Mouse (Mus musculus): ENCODE results near the gene Fem1a. TPM values are rescaled to one million over a fixed set of nuclear protein-coding genes. Genes with fewer than 3 reads are reported as not detected.
A peak's percentile ranks its signal among the peaks of the same experiment; 100 is the strongest.

Gene Fem1a
- 21.3 and 22.9 TPM in 2 replicates for polyA plus RNA-seq (2012; rRNA removed)

GRCm38 (mm10) chr17:56256239-56256881, at the start of gene Fem1a:
TSS of gene Fem1a (plus strand) at chr17:56256810.
- no peaks in the 10 kb centered on the region for H3K27me3 ChIP-seq (ENCODE audit: control insufficient read depth, insufficient read depth, low read length)
- peak within 1 kb of the TSS; percentile 66 for H3K4me3 ChIP-seq (ENCODE audit: low read depth, low read length)
- peaks cover 17% of the 10 kb centered on the region for H3K4me1 ChIP-seq (ENCODE audit: control insufficient read depth, insufficient read depth, insufficient read length, low read length)
- 1% methylated on average over 28 of the region's 28 CpGs for WGBS
- H3K36me3 ChIP-seq (ENCODE audit: control insufficient read depth, insufficient read depth, low read length) = peaks cover 26% of the 10 kb centered on the region
- peak; percentile 53; the same call in 1 of the 2 replicates for TF ChIP-seq POLR2A (IDR thresholded peaks at IDR 0.05; ENCODE audit: low read depth, low read length)
- no peak for TF ChIP-seq CTCF (IDR thresholded peaks at IDR 0.05; ENCODE audit: extremely low read depth, insufficient read length, insufficient replicate concordance, low read depth, low read length)
- peak within 1 kb of the TSS; percentile 93 for H3K27ac ChIP-seq (ENCODE audit: insufficient read depth, low read depth, low read length)

- peaks cover 63% of the 10 kb centered on the region for H3K36me3 ChIP-seq (ENCODE audit: control insufficient read depth, insufficient read depth, low read length)
- H3K27ac ChIP-seq (ENCODE audit: insufficient read depth, low read depth, low read length) = no peak overlapping the region; the same call in 1 of the 2 replicates
Measured at GRCm38 (mm10) chr17:56206986-56207674, 49.5 kb upstream of the Fem1a start.

GRCm38 (mm10) chr17:56207963-56208530, 48.6 kb upstream of the Fem1a start:
- WGBS = 92% methylated on average over 9 of the region's 9 CpGs
- TF ChIP-seq POLR2A (IDR thresholded peaks at IDR 0.05; ENCODE audit: low read depth, low read length) (no peak), CTCF (IDR thresholded peaks at IDR 0.05; ENCODE audit: extremely low read depth, insufficient read length, insufficient replicate concordance, low read depth, low read length) (no peak)
- H3K4me3 ChIP-seq (ENCODE audit: low read depth, low read length) = no peak overlapping the region
- H3K4me1 ChIP-seq (ENCODE audit: control insufficient read depth, insufficient read depth, insufficient read length, low read length) = peaks cover 17% of the 10 kb centered on the region
- no peaks in the 10 kb centered on the region for H3K27me3 ChIP-seq (ENCODE audit: control insufficient read depth, insufficient read depth, low read length)
- peaks cover 54% of the 10 kb centered on the region for H3K36me3 ChIP-seq (ENCODE audit: control insufficient read depth, insufficient read depth, low read length)
- H3K27ac ChIP-seq (ENCODE audit: insufficient read depth, low read depth, low read length) = no peak overlapping the region

More at GRCm38 (mm10) chr17:56206986-56207674, 49.5 kb upstream of the Fem1a start:
- TF ChIP-seq POLR2A (IDR thresholded peaks at IDR 0.05; ENCODE audit: low read depth, low read length) (no peak), CTCF (IDR thresholded peaks at IDR 0.05; ENCODE audit: extremely low read depth, insufficient read length, insufficient replicate concordance, low read depth, low read length) (no peak)
- peaks cover 17% of the 10 kb centered on the region for H3K4me1 ChIP-seq (ENCODE audit: control insufficient read depth, insufficient read depth, insufficient read length, low read length)
- no peaks in the 10 kb centered on the region for H3K27me3 ChIP-seq (ENCODE audit: control insufficient read depth, insufficient read depth, low read length)
- no peak overlapping the region for H3K4me3 ChIP-seq (ENCODE audit: low read depth, low read length)
- WGBS = 39% methylated on average over 6 of the region's 6 CpGs

GRCm38 (mm10) chr17:56208821-56209220, 47.8 kb upstream of the Fem1a start:
- H3K4me3 ChIP-seq (ENCODE audit: low read depth, low read length) = no peak overlapping the region
- no peaks in the 10 kb centered on the region for H3K27me3 ChIP-seq (ENCODE audit: control insufficient read depth, insufficient read depth, low read length)
- no peak for TF ChIP-seq CTCF (IDR thresholded peaks at IDR 0.05; ENCODE audit: extremely low read depth, insufficient read length, insufficient replicate concordance, low read depth, low read length)
- no peak for TF ChIP-seq POLR2A (IDR thresholded peaks at IDR 0.05; ENCODE audit: low read depth, low read length)
- peaks cover 48% of the 10 kb centered on the region for H3K36me3 ChIP-seq (ENCODE audit: control insufficient read depth, insufficient read depth, low read length)
- H3K4me1 ChIP-seq (ENCODE audit: control insufficient read depth, insufficient read depth, insufficient read length, low read length) = peaks cover 17% of the 10 kb centered on the region
- H3K27ac ChIP-seq (ENCODE audit: insufficient read depth, low read depth, low read length) = no peak overlapping the region
- WGBS = 70% methylated on average over 3 of the region's 3 CpGs

GRCm38 (mm10) chr17:56211090-56211489, 45.5 kb upstream of the Fem1a start:
- Histone ChIP-seq H3K27me3 (ENCODE audit: control insufficient read depth, insufficient read depth, low read length) (no peaks in the 10 kb centered on the region), H3K4me3 (ENCODE audit: low read depth, low read length) (no peak overlapping the region), H3K4me1 (ENCODE audit: control insufficient read depth, insufficient read depth, insufficient read length, low read length) (peaks cover 16% of the 10 kb centered on the region), H3K27ac (ENCODE audit: insufficient read depth, low read depth, low read length) (no peak overlapping the region), H3K36me3 (ENCODE audit: control insufficient read depth, insufficient read depth, low read length) (peaks cover 30% of the 10 kb centered on the region)
- TF ChIP-seq POLR2A (IDR thresholded peaks at IDR 0.05; ENCODE audit: low read depth, low read length) (no peak), CTCF (IDR thresholded peaks at IDR 0.05; ENCODE audit: extremely low read depth, insufficient read length, insufficient replicate concordance, low read depth, low read length) (no peak)
- WGBS = 88% methylated on average over 2 of the region's 2 CpGs

GRCm38 (mm10) chr17:56212676-56213075, 43.9 kb upstream of the Fem1a start:
- no peak overlapping the region for H3K27ac ChIP-seq (ENCODE audit: insufficient read depth, low read depth, low read length)
- no peaks in the 10 kb centered on the region for H3K27me3 ChIP-seq (ENCODE audit: control insufficient read depth, insufficient read depth, low read length)
- H3K4me3 ChIP-seq (ENCODE audit: low read depth, low read length) = no peak overlapping the region
- WGBS = 44% methylated on average over 6 of the region's 6 CpGs
- TF ChIP-seq POLR2A (IDR thresholded peaks at IDR 0.05; ENCODE audit: low read depth, low read length) (no peak), CTCF (IDR thresholded peaks at IDR 0.05; ENCODE audit: extremely low read depth, insufficient read length, insufficient replicate concordance, low read depth, low read length) (no peak)
- peaks cover 27% of the 10 kb centered on the region for H3K36me3 ChIP-seq (ENCODE audit: control insufficient read depth, insufficient read depth, low read length)
- H3K4me1 ChIP-seq (ENCODE audit: control insufficient read depth, insufficient read depth, insufficient read length, low read length) = peaks cover 12% of the 10 kb centered on the region

GRCm38 (mm10) chr17:56214229-56214628, 42.4 kb upstream of the Fem1a start:
- Histone ChIP-seq H3K4me1 (ENCODE audit: control insufficient read depth, insufficient read depth, insufficient read length, low read length) (peaks cover 16% of the 10 kb centered on the region), H3K27ac (ENCODE audit: insufficient read depth, low read depth, low read length) (no peak overlapping the region), H3K27me3 (ENCODE audit: control insufficient read depth, insufficient read depth, low read length) (no peaks in the 10 kb centered on the region), H3K36me3 (ENCODE audit: control insufficient read depth, insufficient read depth, low read length) (peaks cover 24% of the 10 kb centered on the region), H3K4me3 (ENCODE audit: low read depth, low read length) (no peak overlapping the region)
- 93% methylated on average over 1 of the region's 1 CpGs for WGBS
- no peak for TF ChIP-seq CTCF (IDR thresholded peaks at IDR 0.05; ENCODE audit: extremely low read depth, insufficient read length, insufficient replicate concordance, low read depth, low read length)
- TF ChIP-seq POLR2A (IDR thresholded peaks at IDR 0.05; ENCODE audit: low read depth, low read length) = no peak
